Mouse (Mus musculus): Measurements from ENCODE around the gene Cbs.
A peak's percentile ranks its signal among the peaks of the same experiment; 100 is the strongest.

GRCm38 (mm10) chr17:31636942-31637811 is at the start of gene Cbs:
- TF ChIP-seq EP300 (IDR thresholded peaks at IDR 0.05; ENCODE audit: low read depth) (peak; percentile 10; the same call in 1 of the 2 replicates), CTCF (IDR thresholded peaks at IDR 0.05; ENCODE audit: low read depth) (no peak)

Data from liver, postnatal 0 days (tissue).